Mouse (Mus musculus) frontal cortex, postnatal 14 days (tissue): Measurements from ENCODE around the gene Stt3b.

Experiments used
- DNase-seq, 2 experiments: peaks; one replicate each; pipeline ENCODE4 v3.0.0; 2022; ENCODE audit warnings: low spot score in 2 of 2

The Stt3b gene

DNA sequence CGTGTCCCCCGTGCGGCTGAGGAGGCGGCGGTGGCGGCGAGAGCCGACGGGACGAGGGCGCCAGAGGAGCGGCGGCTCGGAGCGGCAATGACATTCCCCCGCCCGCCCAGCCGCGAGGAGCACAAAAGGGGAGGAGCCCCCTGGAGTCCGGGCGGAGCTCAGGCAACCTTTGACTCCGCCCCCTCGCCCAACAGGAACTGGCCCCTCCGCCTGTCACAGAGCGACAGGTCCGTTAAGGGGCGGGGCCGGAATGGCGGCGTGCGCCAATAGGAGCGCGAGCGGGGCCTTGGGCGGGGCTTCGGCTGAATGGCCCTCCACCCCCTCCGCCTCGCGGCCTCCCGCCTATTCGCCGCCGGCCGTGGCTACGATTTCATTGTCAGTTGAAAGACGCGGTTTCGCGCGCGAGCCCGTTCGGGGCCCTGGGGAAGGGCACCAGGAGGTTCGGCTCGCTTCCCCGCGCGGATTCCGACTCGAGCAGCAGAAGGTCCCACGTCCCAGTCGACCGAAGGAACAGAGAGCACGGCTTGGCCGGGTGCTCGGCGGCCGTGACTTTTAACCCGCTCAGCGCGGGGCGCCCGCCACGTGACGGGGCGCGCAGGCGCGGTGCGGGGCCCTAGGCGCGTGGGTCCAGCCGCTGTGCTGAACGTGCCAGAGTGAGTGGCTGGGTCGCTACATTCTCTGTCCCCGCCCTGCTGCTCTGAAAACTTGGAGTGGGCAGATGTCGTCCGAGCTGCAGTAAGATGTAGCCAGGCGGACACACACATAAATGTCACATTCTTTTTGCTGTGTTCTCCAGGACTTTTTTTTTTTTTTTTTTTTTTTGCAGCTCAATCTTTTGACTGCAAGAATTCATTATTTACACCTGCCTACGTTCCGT, at the start of gene Stt3b:
Stt3b (minus strand) TSS at position 76 of the 877 bp plus-strand sequence.
- peak; percentile 99 to 100 for DNase-seq

DNA sequence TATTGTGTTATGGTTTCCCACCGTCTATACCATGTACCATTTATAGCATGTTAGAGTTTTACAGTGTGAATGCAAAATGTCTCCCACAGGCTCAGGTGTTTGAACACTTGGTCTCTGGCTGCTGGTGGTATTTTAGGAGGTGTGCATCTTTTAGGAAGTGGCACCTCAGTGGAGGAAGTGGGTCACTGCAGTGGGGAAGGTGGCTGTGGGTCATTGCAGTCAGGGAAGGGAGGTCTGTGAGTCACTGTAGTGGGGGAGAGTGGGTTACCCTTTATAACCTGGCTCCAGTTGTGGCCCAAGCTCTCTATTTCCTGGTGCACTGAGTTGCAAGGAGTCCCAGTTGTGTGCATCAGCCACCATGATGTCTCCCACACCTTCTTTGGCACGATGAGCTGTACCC, 48.2 kb upstream of the Stt3b start:
- no peak for DNase-seq

DNA sequence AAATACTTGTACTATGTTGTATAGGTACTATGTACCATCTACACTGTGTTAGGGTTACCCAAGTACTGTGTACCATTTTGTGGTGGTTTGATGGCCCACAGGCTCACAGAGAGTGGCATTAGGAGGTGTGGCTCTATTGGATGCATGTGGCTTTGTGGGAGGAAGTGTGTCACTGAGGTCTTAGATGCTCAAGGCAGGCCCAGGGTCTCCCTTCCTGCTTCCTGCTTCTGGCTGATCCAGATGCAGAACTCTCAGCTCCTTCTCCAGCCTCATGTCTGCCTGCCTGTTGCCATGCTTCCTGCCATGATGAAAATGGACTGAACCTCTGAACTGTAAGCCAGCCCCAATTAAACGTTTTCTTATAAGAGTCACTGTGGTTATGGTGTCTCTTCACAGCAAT, 47.8 kb upstream of the Stt3b start:
- no peak for DNase-seq

DNA sequence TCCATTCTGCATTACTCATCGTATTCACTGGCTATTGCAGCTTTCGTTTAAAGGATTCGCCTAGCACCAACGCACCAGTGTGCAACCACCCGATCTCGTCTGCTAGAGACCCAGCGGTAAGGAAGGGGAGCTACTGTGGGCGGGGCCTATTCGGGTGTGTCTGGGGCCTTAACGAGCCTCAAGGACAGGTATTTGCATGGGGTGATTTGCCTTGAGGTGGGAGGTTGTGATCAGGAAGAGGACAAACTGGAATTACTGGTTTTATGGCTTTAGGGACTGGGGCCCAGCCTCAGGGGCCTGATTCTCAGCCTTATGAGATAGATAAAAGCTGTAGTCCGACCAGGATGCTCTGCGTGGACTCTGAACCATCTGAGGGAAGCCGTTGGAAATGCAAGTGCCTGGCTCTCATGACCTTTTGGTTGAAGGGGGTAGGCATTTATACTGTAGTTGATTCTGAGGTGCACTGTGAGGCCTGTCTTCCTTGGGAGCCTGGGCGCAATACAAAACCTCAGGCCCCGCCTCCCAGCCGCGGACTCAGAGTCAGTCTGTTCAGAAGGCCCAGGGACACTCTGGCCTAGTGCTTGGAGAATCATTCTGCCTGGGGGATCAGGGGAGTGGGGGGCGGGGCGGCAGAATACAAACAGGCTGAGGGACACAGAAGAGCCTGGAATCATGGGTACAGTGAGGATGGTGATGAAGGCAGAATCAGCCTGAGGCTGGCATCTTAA, 46.7 kb upstream of the Stt3b start:
- DNase-seq, result no peak

DNA sequence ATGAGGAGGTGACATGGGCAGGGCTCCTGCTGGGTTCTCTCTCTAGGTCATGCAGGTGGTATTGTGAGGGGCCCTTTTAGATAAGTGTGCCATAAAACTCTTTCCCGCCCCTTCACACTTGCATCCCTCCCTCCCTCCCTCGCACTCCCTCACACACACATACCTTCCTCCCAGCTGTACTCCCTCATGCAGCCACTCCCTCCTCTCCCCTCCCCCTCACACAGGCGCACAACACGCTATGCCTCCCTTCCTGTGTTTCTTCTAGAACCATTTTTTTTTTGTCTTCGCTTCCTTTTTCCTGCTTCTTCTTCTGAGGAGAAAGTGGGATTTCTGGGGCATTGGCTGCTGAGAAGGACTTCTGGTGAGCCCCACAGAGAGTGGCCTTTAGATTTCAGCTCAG, 45.8 kb upstream of the Stt3b start:
- DNase-seq, result no peak

DNA sequence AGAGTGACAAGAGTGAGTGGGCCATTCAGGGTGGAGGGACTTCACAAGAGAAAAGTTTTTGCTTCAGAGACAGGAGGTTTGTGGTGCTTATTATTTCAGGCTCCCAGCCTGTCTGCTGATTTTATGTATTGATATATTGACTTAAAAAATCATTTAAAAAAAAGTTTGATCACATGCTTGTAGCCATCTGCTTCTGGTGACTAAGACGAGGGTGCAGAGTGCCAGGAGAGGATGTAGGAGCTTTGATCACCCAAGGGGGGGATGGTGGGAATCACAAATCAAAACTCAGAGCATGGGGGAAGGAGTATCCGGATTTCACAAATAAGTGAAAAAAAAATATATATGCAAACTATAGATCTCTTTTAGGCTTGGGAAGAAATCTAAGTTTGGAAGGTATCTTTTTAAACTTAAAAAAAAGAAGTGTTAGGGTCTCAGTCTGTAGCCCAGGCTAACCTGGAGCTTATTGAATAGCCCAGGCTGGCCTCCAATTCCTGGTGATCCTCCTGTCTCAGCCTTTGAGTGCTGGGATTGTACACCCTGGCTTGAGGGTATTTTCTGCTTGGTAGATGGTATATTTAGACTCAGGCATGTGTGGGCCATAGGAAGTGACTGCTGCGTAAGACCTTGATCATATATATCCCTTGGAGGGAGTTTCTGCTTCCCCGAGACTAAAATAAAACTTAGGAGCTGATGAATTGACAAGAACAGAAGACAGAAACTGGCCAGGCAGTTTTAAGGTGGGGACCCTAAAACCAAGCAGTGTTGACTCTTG, 39.7 kb upstream of the Stt3b start:
- DNase-seq, result no peak

DNA sequence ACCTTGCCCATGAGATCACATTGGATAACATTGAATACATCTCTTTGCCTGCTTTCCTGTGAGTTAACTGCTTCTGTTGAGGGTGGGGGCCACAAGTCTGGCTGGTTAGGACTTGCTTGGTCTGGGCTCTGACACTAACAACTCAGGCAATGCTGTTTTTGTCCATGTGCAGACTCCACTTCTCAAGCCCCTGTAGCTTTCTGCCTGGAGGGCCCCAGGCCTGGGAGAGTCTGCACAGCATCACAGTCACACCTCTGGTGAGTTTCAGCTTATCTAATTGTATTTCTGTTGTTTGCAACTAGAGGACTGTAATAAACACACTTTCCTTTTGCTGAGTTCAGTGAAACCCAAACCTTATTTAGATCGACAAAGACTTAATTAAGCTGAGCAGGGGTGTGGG, 38.9 kb upstream of the Stt3b start:
- DNase-seq, result no peak

DNA sequence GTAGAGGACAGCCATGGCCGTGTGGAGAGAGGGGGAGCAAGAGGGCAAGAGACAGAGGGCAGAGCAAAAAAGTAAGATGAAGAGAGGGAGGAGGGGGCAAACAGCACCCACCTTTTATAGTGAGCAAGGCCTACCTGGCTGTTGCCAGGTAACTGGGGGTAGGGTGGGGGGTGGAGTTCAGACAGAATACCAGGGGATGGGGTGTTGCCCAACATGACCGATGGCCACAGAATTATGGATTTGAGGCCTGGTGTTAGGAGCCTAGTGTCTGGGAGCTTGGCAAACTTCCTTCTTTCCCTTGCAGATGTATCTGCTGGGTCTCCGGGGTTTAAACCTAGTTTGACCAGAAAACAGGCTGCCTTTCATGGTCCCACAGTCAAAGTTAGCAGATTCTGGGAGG, 34.7 kb upstream of the Stt3b start:
- no peak for DNase-seq

DNA sequence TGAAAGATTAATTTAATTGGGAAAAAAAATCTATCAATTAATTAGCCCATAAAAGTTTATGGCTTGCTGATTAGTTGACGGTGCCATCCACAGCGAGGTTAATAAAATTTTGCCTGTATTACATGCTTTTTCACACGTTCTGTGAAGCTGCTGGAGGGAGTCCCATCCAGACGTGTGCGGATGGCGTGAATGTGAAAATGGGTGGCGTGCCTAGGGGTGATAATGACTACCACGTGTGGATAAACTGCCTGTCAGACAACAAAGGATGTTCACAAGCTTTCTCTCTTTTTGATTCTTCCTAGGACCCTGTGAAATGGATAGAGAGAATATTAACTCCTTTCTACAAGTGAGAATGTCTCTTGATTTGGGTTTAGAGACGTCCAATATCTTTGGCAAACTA, 31.4 kb upstream of the Stt3b start:
- no peak for DNase-seq

DNA sequence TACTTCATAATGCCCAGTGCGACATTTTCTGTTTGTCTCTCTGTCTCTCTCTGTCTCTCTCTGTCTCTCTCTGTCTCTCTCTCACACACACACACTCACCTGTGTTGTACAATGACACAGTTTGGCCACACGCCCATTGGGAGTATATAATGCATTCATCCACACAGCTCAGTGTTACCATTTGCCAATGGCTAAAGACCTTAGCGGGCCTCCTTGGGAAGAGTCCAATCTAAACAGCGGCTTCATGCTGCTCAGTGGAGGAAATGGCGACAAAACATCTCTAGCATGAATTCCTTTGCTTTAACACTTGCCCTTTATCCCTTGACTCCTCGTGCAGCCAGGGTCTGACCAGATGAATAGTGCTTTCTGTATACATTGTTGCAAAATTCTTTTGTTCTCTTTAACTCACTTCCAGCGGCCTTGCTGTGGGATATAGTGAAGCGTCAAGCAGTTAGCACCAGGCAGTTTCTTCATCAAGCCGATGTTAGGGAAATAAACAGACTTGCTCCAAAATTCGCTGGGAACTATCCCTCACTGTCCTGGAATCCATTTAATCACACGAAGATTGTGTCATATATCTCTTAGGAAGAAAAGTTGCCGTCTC, 30.1 kb upstream of the Stt3b start:
- DNase-seq, result no peak

DNA sequence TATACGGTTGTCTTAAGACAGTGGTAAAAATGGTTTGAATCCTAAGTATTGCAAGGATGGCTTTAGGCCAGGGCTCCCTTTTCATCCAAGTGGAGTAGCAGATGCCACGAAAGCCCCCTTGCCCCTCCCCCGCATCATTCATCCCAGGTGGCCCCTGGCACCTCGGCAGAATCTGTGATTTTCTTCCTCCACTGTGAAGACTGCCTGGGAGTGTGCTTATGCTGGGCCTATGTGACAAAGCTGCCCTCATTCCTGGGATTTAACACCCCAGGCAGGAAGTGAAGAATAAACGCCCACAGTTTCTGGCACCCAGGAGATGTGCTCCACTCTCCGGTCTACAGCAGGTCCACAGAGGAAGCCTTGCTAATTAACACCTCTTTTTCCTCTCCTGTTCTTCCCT, 28.6 kb upstream of the Stt3b start:
- DNase-seq, result peak; percentile 16 to 21

DNA sequence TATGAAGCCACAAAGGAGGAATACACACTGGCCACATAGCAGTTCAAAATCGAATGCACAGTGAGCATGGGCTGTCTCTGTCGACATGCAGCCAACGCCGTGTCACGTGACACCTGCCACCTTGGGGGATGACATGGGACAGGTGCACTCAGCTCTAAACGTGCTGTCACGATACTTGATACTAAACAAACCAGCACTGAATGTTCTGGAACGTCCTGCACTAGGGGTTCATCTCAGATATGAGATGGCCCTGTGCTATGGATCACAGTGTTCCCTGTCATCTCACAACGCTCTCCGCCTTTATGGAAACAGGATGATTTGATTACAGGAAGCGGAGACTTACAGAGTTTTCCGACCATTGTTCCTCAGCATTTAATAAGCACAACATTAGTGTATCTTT, 22.8 kb upstream of the Stt3b start:
- DNase-seq, result no peak

DNA sequence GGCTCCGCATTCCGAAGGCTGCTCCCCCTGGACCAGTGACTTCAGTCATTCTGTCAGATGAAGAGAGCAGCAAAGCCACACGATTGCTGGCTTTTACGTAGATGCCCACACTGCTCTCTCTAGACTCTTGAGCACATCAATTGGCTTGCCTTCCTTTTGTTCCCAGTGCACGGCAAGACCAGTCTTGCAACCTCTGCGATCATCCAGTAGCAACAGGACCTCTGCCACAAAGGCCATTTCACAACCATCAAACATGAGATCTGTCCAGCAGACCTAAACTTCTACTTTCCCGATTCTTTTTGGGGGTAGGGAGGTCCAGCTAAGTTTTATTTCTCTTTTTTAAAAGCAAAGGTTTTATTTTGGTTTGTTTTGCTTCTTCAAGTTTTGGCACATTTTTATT, 22.1 kb upstream of the Stt3b start:
- DNase-seq, result no peak

DNA sequence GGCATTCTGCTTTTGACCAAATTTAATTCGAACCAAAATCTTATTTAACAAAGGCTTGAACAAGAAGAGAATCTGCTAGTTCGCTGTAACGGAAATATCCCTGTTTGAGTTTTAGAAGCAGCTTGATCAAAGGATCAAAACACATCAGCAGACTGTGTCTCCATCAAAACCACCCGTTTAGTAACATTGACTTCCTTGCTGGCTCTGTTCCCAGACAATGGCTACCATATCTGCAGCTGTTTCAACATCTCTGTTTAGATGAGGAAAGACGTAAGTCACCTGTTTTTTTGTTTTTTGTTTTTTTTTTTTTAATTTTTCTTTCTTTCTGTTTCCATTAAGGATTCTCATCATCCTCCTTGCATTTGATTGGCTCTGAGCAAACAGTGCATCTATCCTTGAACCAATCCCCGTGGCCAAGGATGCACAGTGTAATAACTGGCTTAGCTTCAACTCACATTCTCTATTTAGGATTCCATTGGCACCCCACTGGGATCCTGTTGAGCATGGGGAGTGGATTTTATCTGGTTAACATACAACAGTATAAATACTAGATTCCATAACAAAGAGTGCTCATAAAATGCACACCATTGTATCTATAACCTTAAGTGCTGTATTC, 20.7 kb upstream of the Stt3b start:
- no peak for DNase-seq

DNA sequence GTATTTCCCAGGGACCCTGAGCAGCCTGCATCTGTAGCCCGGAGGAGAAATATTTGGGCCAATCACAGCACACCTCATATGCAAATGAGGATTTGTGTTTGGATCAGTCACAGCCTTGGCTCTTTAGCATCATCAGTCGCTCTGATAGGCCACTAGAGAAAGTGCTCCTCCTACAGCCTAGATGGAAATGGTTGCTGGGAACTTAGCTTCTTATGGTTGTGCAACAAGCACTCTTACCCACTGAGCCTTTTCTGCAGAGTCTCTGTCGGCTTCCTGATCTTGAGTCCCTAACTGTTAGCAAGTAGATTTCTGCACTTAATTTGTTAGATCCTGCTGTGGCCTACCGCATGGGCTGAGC, 16.3 kb upstream of the Stt3b start:
- no peak for DNase-seq

DNA sequence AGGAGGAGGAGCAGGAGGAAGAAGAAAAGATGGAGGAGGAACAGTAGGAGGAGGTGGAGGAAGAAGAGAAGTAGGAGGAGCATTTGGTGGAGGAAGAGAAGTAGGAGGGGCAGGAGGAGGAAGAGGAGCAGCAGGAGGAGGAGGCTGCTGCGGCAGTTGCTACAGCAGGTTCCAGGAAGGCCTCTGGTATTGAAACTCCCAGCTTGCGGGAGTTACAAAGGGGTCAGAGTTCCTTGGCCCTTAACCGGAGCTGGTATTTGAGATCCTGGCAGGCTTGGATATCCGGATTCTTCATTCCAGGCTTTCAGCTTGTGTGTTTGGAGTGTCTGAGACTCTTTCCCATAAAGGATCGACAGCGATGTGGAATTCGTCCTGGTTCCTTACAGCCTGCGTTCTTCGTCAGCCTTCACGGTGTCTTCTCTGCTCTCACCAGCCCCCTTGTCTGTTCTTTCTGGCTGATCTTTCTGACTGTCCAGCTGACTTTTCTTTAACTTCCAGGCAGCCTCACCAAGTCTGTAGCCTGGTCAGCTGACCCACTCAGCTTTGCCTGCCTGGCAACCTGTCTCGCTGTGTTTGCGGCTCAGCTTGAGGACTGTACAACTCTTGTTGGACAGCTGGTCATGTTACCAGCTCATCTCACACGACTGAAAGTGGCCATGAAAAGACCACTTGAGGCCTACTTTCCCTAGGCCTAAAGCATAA, 15.8 kb upstream of the Stt3b start:
- no peak for DNase-seq

DNA sequence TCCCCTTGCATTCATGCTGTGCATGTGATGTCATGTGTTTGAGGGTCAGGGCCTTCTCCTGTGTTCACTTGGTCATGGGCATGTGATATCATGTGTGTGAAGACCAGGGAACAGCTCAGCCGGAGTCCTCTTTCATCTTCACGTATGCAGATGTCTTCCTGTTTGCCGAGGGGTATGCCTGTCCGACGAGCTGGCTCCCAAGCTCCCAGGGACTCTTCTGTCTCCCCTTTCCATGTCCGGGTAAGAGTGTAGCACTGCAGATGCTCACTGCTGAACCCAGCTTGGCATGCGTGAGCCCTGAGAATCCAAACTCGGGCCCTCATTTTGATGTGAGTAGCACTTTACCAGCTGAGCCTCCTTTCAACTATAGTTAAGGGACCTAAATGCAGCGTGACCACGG, 13.4 kb upstream of the Stt3b start:
- DNase-seq, result no peak

DNA sequence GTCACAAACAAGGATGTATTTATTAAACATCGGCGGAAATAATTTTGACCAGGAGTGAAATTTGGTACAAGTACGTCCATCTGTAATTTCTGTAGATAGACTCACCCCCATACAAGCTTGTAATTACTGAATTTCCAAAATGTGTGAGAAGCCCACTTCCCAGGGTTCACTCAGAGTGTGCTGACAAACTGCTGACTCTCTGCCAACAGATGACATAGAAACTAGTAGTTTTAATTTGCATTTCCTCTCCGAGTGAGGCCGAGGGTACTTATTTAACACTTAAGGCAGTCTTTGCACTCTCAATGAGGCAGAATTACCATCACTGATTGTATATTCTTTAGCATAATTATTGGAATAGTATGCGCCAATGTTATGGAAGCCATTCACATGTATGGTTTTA, 12.2 kb upstream of the Stt3b start:
- no peak for DNase-seq

DNA sequence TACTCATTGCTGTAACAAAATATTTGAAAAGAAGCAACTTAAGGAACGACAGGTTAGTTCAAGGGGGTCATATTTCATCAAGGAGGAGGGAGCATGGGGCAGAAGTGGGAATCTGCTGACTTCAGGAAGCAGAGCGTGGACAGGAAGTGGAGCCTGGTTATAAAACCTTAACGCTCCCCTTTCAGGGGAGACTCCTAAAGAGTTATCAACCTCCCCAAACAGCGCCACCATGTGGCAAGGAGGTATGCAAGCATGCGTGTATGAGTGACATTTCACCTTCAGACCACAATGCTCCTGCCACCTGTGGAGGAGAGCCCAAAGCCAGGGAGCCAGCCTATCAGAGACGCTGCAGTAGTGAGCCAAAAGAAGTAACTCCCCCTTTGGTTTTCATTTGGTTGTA, 10.8 kb upstream of the Stt3b start:
- no peak for DNase-seq

DNA sequence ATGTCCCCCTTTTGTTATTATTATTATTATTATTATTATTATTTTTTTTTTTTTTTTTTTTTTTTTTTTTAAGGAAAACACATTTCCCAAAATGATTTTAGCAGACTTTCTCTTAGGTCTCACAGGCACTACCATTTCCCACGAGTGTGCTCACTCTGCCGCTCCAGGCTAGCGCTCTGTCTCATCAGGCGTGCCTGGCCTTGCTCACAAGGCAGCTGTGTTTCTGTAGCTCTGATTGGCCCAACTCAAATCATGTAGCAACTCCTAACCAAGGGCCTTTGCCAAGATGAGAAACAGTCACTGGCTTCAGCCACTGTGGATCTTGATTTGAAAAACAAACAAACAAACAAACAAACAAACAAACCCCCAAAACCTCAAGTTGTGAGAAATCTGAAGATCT, 9.9 kb upstream of the Stt3b start:
- no peak for DNase-seq
